Mouse (Mus musculus) skeletal muscle tissue, adult 2 months (tissue): ENCODE measurements at regions not wholly inside any gene's neighbourhood (a gene's known extent, or its start where the extent isn't known, plus 50 kb on each side); places are given as distances from the start of the nearest gene placed in this dataset.

Experiments used
- DNase-seq: peaks from one replicate; pipeline ENCODE4 v3.0.0-alpha.2; 2012; ENCODE audit warnings: low read depth, low spot score

DNA sequence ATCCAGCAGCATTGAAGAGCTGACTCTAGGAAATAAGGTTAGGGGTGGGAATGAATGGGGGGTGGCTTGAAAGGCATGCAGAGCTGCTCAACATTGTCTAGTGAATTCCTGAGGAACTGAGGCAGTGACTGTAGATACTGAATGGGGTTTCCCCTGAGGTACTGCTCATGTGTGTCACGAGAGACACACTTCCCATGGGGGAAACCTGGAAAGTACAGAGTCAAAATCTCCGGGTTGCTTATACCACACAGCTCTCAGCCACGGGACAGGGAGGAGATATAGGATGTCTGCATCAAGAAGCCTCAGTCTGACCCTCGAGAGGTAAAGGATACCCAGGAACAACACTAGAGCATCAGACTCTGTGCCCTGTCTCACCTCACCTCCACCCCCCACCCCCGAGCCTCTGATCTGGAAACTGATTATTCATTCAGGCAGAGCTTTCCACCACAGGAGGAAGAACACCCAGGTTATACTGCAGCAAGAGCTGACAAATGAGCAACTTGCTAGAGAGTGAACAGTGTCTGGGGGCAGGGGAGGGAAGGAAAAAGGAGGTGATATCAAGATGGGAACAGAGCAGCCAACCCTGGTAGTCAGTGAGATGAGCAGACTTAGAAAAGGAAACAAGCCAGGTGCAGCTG, 102.3 kb upstream of the Nfe2l3 start:
- DNase-seq: no peak

GRCm38 (mm10) chr6:51332841-51333240, 99.6 kb upstream of the Nfe2l3 start:
- DNase-seq: peak; percentile 37

DNA sequence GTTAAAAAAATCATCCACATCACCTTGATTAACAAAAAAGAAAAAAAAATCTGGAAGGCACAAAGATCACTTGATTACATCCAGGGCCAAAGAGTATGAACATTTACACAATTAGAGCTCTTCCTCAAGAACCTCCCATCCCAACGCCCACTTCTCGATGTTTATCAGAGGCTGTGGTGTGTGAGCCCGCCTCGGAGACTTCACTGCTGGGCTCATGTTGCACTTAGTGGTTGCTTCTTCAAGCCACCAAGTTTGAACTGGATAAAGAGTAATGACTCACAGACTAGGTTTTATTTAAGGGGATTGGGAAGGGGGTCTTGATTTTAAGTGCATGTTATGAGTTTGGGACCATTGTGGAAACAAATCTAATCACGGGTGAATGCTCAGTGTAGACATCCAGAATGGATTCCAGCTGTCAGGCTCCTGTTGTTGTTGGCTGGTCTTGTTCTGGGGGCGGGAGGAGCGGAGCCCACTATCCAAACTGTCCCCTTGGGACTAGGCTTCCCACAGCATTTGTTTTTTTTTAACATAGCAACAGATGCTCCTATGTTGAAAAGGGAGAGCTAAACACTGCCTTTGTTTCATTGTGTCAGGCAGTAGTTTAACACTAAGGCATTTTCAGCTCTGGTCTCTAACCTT, 98.6 kb upstream of the Nfe2l3 start:
- peak; percentile 48 for DNase-seq

- no peak for DNase-seq
Observed at GRCm38 (mm10) chr6:51335314-51335713, 97.2 kb upstream of the Nfe2l3 start.

DNA sequence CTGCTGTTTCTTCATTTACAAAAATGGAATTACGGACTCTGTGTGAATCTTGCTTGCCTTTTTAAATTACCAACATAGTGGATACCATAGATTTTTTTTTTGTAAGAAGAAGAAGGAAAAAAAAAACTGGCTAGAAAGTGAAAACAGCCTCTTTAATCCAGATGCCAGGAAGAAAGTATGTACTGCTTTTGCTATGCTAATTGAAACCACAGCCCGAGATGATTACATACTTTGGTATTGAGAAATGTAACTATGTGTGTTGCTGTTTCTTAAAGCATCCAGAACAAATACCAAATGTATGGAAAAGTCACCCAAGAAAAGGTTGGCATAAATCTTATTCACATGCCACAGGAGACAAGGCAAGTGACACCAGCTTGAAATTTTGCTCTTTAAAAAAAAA, 93.2 kb upstream of the Nfe2l3 start:
- DNase-seq: no peak

- DNase-seq: no peak
Observed at GRCm38 (mm10) chr6:51347721-51348120, 84.7 kb upstream of the Nfe2l3 start.

DNA sequence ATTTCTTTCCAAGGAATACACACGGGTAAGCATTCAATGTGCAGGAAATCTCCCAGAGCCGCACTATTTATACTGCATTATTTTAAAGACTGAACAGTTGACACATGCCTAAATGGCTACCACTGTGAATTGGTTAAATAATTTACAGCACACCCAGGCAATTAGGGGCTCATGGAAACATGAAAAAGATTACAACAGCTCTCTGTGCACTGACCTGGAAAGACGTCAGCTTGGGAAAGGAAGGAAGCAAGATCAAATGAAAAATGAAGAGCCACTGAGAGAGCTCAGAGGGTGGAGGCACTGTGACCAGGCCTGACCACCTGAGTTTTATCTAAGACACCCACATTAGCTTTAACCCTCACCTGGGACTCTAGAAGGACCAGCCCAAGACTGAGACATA, 82.7 kb upstream of the Nfe2l3 start:
- no peak for DNase-seq

GRCm38 (mm10) chr6:51355041-51355440, 77.4 kb upstream of the Nfe2l3 start:
- DNase-seq: no peak

- DNase-seq: no peak
Observed at GRCm38 (mm10) chr6:51361611-51362180, 70.8 kb upstream of the Nfe2l3 start.

DNA sequence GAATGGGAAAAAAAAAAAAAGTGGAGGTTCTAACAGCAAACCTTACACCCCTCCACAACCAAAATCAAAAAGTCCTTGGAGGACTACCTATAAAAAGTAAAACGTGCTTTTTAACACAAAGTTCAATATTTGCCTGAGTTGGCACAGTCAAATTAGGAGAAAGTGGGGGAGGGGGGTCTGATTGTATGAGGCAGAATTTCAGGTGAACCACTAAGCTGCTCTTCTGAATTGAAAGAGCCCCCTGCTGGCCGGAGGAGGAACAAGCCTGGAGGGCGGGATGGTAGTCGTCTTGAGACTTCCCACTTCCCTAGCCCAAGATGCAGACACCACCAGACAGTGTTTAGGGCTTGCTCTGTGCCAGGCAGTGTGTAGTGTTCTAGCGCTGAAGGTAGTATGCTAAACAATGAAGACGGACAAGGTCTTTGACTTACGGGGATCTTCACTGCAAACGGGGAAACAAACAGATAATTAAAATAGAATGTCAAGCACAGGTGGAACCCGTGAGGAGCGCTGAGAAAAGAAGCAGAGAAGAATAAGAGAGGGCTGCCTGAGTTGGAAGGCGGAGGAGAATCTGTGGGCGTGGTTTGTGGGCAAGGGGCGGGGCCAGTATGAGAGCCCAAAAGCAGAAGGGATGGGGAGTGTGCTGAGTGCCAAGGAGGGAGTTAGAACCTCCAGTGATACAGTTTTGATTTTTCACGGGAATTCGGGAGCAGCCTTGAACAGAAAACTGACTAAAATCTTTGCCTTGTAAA, 69.8 kb upstream of the Nfe2l3 start:
- peak; percentile 40 for DNase-seq

DNA sequence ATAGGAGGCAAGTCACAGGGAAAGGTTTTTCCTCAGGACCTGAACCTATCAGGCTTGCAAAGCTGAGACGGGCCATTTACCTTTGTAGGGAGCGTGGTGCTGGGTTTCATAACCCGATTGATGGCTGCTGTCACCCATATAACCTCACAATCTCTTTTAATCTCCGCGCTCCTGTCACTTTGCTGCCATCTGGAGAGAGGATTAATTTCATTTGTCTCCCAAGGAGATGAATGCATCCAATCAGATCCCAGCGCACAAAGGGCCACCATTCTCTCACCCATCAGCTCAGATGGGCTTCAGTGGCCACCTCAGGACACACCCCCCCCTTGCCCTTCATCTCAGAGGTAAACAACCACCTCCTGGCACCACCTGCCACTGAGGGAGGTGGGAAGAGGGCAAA, 67.7 kb upstream of the Nfe2l3 start:
- no peak for DNase-seq

DNA sequence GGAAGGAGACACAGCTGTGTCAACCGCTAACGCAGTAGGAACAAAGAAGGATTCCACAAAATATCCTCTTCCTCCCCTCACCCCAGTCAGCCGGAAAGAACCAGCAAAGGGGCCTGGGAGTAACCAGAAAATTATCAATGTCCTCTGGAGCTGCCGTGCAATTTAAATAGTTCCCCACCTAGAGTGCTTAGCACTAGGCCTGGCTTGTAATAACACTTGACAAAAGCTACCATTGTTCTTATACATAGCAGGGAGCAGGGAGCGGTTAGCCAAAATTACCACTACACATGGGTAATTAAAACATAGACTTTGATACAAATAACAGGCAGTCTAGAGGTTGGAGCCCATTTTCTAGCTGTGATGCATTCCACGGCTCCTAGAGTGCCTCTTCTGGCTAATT, 62.7 kb upstream of the Nfe2l3 start:
- no peak for DNase-seq

DNA sequence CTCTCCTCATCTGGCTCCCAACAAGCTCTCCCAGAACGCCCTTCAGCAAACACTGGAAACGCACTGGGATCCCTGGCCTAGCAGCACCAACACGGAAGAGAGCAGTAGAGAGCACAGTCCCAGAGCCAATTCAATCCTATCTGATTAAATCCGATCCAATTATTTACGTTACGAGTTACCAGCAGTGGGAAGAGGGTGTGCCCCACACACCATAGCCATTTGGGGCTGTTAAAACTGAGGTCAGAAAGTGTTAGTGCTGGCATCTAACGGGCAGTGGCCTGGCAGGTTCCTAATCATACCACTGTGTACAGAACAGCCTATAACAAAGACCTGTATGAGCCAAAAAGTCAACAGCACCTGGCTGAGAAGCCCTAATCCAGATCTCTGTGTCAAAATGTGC, 60.1 kb upstream of the Nfe2l3 start:
- no peak for DNase-seq

DNA sequence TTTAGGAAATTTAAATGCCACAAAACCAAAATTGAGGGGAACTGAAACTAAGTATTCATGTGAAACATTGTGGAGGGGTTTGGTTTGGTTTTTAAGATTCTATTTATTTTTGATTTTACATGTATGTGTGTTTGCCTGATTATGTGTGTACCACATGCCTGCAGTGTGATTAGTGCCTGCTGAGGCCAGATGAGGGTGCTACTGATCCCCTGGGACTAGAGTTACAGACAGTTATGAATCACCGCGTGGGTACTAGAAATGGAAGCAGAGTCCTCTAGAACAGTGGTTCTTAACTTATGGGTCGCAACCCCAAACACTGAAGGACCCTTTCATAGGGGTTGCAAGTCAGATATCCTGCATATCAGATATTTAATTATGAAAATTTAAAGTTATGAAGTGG, 54.0 kb upstream of the Nfe2l3 start:
- DNase-seq: no peak

DNA sequence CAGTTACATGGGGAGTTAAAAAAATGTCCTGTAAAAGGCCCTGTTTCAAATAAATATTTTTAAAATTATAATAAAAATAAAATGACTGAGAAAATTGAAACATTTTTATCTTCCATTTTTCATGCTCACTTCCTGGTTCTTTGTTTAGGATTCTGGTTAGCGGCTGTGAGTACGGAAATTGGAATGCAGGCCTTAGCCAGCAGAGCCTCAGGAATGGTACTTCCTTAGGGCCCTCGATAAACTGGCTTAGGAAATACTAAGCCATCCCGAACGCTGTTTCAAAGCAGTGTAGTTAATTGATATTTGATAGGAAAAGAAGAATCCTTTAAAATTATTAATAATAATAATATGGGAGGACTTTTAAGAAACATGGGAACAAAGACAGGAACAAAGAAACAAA, 53.4 kb upstream of the Nfe2l3 start:
- DNase-seq: no peak

DNA sequence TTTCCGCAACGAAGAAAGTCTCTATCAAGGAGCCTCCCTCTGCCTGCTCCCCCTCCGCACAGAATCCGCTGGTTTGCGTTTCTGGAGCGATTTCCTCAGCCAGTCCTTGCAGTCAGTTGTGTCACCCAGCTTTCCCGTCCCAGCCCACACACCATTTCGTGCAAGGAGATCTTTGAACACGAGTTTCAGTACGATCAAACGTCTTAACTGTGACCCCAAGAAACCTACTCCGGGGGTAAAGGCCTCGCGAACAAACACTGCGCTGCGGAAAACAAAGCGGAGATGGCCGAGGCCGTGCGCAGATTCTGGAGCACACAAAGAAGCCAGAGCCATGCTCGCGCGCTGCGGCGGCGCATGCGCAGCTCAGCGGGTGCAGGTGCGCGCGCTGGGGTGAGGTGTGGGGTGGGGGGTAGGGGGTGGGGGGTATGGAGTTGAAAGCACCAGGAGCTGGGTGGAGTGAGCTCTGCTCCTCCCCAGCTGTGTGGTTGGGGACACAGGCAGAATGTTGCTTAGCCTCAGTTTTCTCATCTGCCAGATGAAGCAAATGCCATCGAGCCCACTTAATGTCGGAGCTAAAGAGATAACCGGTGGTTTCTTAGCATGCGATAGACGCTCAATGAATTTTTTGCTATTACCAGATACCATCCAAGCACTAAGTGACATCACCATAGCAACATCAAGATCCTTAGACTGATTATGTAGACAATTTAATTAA, 52.8 kb upstream of the Nfe2l3 start:
- DNase-seq: peak; percentile 7

DNA sequence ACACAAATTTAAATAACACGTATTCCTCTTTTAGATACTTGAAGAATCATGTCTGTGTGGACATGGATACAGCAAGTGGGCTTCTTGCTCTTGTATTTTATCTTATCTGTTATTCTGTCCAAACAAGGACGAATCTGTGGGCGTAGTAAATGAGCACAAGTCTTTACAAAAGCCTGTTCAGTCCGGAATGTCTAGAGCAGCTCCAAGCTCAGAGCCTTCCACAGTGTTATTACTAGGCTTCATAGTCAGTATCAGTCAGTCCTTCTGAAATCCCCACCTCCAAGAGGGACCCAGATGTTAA, 52.2 kb upstream of the Nfe2l3 start:
- no peak for DNase-seq

GRCm38 (mm10) chr6:51381465-51381864, 51.0 kb upstream of the Nfe2l3 start:
- DNase-seq: no peak
